Mouse (Mus musculus): ENCODE results near the gene Nppc.

Nppc gene

DNA sequence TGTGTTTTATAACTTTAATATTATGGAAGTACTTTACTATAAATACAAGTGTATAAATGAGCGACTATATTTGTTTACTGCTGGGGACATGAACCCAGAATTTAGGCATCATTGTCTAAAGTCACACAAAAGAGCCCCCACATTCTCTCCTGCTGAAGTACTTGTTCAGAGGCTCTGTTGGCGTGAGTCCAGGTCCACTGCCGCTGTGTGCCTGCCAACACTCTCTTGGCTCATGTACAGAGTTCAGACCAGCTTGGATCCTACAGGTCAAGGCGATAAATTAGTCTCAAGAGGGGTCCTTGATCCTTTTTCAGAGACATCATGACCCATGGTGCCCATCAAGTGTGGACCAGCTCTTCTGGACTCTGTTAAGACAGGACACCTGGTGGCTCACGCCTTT, 13.3 kb downstream of the Nppc start:
- DNase-seq (ENCODE audit: inconsistent age in 2 of 2, low spot score in 1 of 2) = peak in 1 of 2 experiments; percentile 76

GRCm38 (mm10) chr1:86652675-86653074, 17.7 kb downstream of the Nppc start:
- peak in 1 of 2 experiments; percentile 51 for DNase-seq (ENCODE audit: inconsistent age in 2 of 2, low spot score in 1 of 2)

- peak; percentile 52 to 85 for DNase-seq (ENCODE audit: inconsistent age in 2 of 2, low spot score in 1 of 2)
These were observed 20.1 kb downstream of the Nppc start for GRCm38 (mm10) chr1:86650272-86650671.

DNA sequence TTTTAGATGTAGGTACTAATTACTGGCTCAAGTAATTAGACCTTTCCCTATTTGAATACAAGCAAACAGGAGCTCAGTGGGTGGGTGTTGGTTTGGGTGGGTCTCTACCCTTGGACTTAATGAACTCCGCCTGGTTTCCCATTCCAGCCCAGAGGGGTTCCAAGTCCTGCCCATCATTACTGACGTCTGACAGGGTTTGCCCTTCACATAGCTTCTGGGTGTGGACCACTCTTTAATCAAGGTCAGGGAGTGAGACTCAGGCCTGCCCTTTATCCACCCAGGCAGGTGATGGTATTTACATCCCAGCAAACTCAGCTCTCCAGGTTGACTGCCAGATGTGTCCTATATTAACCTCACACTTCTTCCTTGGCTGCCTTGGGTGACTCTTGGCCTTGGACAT, 22.9 kb downstream of the Nppc start:
- DNase-seq (ENCODE audit: inconsistent age in 2 of 2, low spot score in 1 of 2) = no peak

GRCm38 (mm10) chr1:86643101-86643809, 27.1 kb downstream of the Nppc start:
- DNase-seq (ENCODE audit: inconsistent age in 2 of 2, low spot score in 1 of 2) = no peak

- DNase-seq (ENCODE audit: inconsistent age in 2 of 2, low spot score in 1 of 2) = peak in 1 of 2 experiments; percentile 53
These were observed 35.5 kb downstream of the Nppc start for GRCm38 (mm10) chr1:86634751-86635359.

DNA sequence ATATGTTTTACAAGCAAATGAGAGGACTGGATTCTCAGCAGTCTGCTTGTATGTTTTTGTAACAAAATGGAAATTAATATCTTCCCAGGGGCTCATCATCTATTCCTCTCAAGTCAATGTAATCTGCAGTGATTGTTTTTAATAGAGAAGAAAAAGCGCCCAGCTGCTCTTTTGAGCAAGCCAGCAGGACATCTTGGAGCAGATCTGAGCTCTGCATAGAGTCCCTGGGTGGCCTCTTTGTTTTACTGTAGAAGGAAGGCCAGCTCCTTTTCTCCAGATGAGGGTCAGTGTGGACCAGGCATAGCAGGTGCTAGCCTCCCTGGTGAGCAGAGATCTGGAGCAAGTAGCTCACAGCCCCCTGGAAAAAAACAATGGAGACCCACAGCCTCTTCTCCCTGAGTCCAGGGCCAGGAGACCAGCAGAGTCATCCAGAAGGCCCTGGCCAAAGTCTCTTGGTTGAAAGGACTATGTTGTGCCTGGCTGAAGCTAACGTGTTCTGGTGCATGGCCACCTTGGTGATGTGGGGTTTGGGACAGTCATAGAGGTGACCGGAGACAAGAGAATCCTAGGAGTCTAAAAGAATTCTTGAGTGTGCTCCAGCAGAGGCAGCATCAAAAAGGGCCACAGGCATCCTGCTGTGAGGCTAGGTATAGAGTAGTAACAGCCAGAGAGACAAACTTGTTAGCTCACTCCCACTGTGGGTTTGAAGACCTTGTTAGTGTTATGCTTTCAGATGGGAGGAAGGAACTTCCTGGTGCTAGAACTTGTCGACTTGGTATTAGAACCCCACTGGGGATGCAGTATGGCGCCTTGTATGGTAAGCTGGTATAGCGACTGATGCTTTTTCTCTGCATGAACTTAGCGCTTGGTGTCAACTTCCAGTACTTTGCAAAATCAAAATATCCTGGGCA, 36.3 kb downstream of the Nppc start:
- no peak for DNase-seq (ENCODE audit: inconsistent age in 2 of 2, low spot score in 1 of 2)

DNA sequence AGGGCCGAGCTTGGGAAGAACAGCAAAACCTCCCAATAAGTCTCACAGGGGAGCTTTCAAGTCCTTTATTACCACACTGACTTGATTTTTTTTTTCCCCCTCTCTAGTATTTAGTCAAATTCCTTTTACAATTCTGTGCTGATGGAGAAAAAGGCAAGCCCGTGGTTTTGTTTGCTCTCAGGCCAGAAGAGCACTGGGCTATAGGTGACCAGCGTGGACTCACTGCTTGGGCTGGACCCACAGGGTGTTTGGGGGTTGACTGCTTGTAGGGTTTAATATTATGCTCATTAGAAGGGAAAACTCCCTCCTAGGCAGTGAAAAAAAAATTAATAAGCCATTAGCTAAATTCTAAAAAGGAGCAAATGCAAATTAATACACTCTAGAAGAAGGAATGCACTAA, 36.9 kb downstream of the Nppc start:
- no peak for DNase-seq (ENCODE audit: inconsistent age in 2 of 2, low spot score in 1 of 2)

DNA sequence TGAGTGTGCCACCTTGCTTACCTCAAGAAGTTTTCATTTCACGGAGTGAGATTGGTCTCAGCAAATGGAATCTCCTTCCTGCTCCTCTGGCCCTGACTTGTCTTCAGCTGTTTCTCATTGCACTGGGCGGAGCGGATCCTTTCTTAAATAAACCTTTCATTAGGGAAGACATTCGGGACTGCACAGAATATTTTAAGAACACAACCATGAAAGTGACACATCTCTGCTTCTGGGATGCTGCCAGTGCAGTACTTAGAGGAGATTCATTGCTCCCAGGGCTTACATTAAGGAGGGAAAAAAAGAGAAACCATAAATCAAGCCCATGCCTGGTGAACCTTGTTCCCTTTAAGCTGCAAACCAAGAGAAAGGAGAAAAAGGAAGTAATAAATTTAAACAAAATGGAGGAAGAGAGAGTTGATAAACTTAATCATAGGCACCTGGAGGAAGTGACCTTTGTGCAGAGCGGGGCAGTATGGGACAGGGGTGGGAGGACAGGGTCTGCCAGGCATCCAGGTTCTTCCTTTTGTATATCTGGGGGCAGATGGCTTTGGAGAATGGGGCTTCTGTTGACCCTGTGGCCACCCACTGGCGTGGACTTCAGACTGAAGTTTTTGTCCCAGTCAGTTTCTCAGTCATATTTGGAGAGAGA, 37.5 kb downstream of the Nppc start:
- DNase-seq (ENCODE audit: inconsistent age in 2 of 2, low spot score in 1 of 2) = no peak

DNA sequence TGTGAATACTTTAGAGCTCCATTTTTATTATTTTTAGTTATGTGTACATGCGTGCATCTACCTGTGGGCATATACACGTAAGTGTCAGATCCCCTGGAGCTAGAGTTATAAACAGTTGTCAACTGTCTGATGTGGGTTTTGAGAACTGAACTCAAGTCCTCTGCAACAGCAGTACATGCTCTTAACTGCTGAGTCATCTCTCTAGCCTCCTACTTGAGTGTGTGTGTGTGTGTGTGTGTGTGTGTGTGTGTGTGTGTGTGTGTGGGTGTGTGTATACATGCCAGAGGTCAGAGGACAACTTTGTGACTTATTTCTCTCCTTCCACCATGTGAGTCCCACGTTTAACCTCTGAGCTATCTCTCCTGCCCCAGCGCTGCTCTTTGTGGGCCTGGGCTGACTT, 39.8 kb downstream of the Nppc start:
- no peak for DNase-seq (ENCODE audit: inconsistent age in 2 of 2, low spot score in 1 of 2)

DNA sequence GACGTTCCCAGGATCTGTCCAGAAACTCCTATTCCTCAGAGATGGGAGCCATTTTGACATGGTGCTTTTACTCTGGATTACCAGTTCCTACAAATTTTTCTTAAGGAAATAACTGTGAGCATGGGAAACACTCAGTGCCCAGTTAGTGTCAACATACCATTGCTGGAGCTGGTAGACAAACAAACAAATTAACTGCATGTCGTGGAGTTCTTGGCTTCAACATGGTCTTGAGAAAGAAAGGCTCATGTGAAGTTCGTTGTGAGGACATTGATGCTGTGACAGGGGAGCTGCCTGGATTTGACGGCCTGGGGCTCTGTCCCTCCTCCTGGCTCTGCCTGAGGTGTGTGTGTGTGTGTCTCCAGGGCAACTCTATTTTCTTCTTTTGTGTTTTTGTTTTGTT, 40.4 kb downstream of the Nppc start:
- no peak for DNase-seq (ENCODE audit: inconsistent age in 2 of 2, low spot score in 1 of 2)

GRCm38 (mm10) chr1:86628270-86628669, 42.1 kb downstream of the Nppc start:
- peak; percentile 58 to 85 for DNase-seq (ENCODE audit: inconsistent age in 2 of 2, low spot score in 1 of 2)

DNA sequence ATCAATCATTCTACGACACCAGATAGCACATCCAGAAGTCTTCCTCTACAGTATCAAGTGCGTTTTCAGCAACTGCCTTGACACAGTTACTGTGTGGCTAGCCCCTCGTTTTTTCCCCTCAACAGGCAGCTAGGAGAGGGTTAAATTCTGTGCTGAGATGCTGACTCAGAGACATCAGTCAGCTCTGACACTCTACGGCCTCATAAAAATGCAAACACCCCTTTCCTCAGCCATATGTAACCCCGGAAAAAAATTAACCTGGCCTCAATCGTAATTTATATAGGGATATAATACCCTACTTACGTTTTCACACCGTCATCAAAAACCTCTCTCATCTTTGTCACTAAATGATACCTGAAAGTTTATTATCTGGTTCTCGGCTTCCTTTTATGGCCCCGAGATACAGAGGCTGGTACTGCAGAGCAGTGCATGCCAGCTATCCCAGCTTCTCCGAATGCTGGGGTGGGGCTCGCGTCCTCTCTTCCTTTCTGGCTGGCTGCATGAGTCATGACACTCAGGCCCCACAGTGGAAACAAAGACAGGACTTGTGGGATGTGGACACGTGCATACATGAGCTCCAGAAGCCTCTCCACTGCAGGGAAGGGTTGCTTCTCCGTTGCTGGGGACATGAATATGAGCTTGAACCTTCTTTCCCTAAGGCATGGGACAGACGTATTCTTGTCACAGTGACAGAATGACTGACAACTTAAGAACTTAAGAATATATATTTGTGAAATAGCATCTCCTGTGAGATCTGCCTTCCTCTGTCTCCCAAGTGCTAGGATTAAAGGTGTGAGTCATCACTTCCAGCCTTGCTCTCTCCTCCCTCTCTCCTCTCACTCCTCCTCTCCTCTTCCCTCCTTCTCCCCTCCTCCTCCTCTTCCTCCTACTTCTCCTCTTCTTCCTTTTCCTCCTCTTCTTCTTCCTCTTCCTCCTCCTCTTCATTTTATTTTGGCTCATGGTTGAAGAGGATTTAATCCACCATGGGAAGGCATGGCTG, 47.1 kb downstream of the Nppc start:
- DNase-seq (ENCODE audit: inconsistent age in 2 of 2, low spot score in 1 of 2) = peak; percentile 48 to 73

DNA sequence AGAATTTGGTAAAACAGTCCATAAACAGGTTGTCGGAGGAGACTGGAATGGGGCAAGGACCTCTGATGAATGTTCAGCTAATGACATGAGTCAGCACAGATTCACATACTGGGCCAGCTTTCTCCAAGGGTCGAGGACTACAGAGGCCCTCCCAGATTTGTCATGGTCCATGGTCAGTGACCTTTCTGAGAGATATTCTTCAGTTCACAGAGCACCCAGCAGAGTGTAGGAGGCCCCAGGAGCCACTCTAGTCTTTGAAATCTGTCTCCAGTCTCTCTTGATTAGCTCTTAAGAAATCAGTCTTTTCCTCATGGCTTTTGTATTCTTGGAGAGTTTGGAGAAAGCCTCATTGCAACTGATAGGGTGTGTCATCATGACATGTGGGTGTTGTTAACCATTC, 48.1 kb downstream of the Nppc start:
- DNase-seq (ENCODE audit: inconsistent age in 2 of 2, low spot score in 1 of 2) = peak; percentile 71 to 86

GRCm38 (mm10) chr1:86618454-86619125, 51.8 kb downstream of the Nppc start:
- peak; percentile 64 to 94 for DNase-seq (ENCODE audit: inconsistent age in 2 of 2, low spot score in 1 of 2)
